Mouse (Mus musculus): ENCODE data around the gene Lsm11. TPM values are rescaled to one million over a fixed set of nuclear protein-coding genes. Genes with fewer than 3 reads are reported as not detected.

Gene Lsm11
- polyA plus RNA-seq, 1 experiment from 2014 or later, result 5.6 TPM

- no peak for ATAC-seq (ENCODE audit: insufficient number of reproducible peaks, low FRiP score, low TSS enrichment, low read depth)
- H3K4me1 ChIP-seq, result 0 out of 2 replicates have a peak, but pooled peaks cover 2% of the 10 kb centered on the region
- H3K9me3 ChIP-seq, result no peaks in the 10 kb centered on the region
- H3K36me3 ChIP-seq, result no peaks in the 10 kb centered on the region
- no peaks in the 10 kb centered on the region for H3K27me3 ChIP-seq
- H3K4me3 ChIP-seq, result no peak overlapping the region
- H3K4me2 ChIP-seq, result no peak overlapping the region
- WGBS, result 72% methylated on average over 3 of the region's 3 CpGs
- H3K9ac ChIP-seq, result no peak overlapping the region
- H3K27ac ChIP-seq, result no peak overlapping the region
Measured at GRCm38 (mm10) chr11:45959598-45959997, 14.9 kb upstream of the Lsm11 start.

- ATAC-seq (ENCODE audit: insufficient number of reproducible peaks, low FRiP score, low TSS enrichment, low read depth), result peak; percentile 95
- H3K4me2 ChIP-seq, result peak within 1 kb of the TSS; percentile 50
- H3K36me3 ChIP-seq, result peaks cover 24% of the 10 kb centered on the region
- H3K9me3 ChIP-seq, result no peaks in the 10 kb centered on the region
- under 1% methylated on average over 32 of the region's 32 CpGs for WGBS
- peak within 1 kb of the TSS; percentile 60 for H3K4me3 ChIP-seq
- peak within 1 kb of the TSS; percentile 79 for H3K27ac ChIP-seq
- peak within 1 kb of the TSS; percentile 31; the same call in 1 of the 2 replicates for H3K9ac ChIP-seq
- H3K27me3 ChIP-seq, result no peaks in the 10 kb centered on the region
- 0 out of 2 replicates have a peak, but pooled peaks cover 2% of the 10 kb centered on the region for H3K4me1 ChIP-seq
Measured at GRCm38 (mm10) chr11:45955127-45955627, 10.4 kb upstream of the Lsm11 start, which contains the start of gene Thg1l. Thg1l (minus strand) TSS chr11:45955494.

GRCm38 (mm10) chr11:45947491-45947890 lies 2.8 kb upstream of the Lsm11 start:
- Histone ChIP-seq H3K4me2 (no peak overlapping the region), H3K9me3 (no peaks in the 10 kb centered on the region), H3K4me1 (peaks cover 15% of the 10 kb centered on the region), H3K9ac (no peak overlapping the region), H3K27me3 (no peaks in the 10 kb centered on the region), H3K27ac (no peak overlapping the region), H3K36me3 (peaks cover 35% of the 10 kb centered on the region), H3K4me3 (no peak overlapping the region)
- WGBS, result 84% methylated on average over 2 of the region's 2 CpGs
- ATAC-seq (ENCODE audit: insufficient number of reproducible peaks, low FRiP score, low TSS enrichment, low read depth), result no peak

GRCm38 (mm10) chr11:45946796-45947195 lies 2.1 kb upstream of the Lsm11 start:
- ATAC-seq (ENCODE audit: insufficient number of reproducible peaks, low FRiP score, low TSS enrichment, low read depth), result no peak
- peaks cover 15% of the 10 kb centered on the region for H3K4me1 ChIP-seq
- no peak overlapping the region for H3K9ac ChIP-seq
- 68% methylated on average over 4 of the region's 4 CpGs for WGBS
- peaks cover 29% of the 10 kb centered on the region for H3K36me3 ChIP-seq
- H3K4me3 ChIP-seq, result no peak overlapping the region
- H3K4me2 ChIP-seq, result no peak overlapping the region
- H3K27ac ChIP-seq, result no peak overlapping the region
- no peaks in the 10 kb centered on the region for H3K27me3 ChIP-seq
- no peaks in the 10 kb centered on the region for H3K9me3 ChIP-seq

- Histone ChIP-seq H3K9ac (peak overlapping the region; percentile 75), H3K4me2 (peak overlapping the region; percentile 84), H3K4me3 (peak overlapping the region; percentile 93), H3K27ac (peak overlapping the region; percentile 50), H3K9me3 (no peaks in the 10 kb centered on the region), H3K27me3 (no peaks in the 10 kb centered on the region), H3K4me1 (peaks cover 15% of the 10 kb centered on the region), H3K36me3 (peaks cover 6% of the 10 kb centered on the region)
- no peak for ATAC-seq (ENCODE audit: insufficient number of reproducible peaks, low FRiP score, low TSS enrichment, low read depth)
- WGBS, result under 1% methylated on average over 49 of the region's 49 CpGs
Measured at GRCm38 (mm10) chr11:45943891-45944642, 668 bp downstream of the Lsm11 start.

GRCm38 (mm10) chr11:45943108-45943705 lies 1.5 kb downstream of the Lsm11 start:
- ATAC-seq (ENCODE audit: insufficient number of reproducible peaks, low FRiP score, low TSS enrichment, low read depth), result no peak
- 38% methylated on average over 7 of the region's 7 CpGs for WGBS
- Histone ChIP-seq H3K9ac (no peak overlapping the region), H3K27ac (no peak overlapping the region), H3K27me3 (no peaks in the 10 kb centered on the region), H3K4me2 (peak overlapping the region; percentile 84), H3K4me1 (peaks cover 15% of the 10 kb centered on the region), H3K9me3 (no peaks in the 10 kb centered on the region), H3K4me3 (peak overlapping the region; percentile 93), H3K36me3 (no peaks in the 10 kb centered on the region; the same call in 1 of the 2 replicates)

GRCm38 (mm10) chr11:45942281-45942680 lies 2.5 kb downstream of the Lsm11 start:
- no peak for ATAC-seq (ENCODE audit: insufficient number of reproducible peaks, low FRiP score, low TSS enrichment, low read depth)
- H3K4me3 ChIP-seq, result no peak overlapping the region
- no peaks in the 10 kb centered on the region for H3K9me3 ChIP-seq
- H3K27ac ChIP-seq, result no peak overlapping the region
- WGBS, result 91% methylated on average over 7 of the region's 7 CpGs
- H3K4me1 ChIP-seq, result peaks cover 15% of the 10 kb centered on the region
- peaks cover 3% of the 10 kb centered on the region; the same call in 1 of the 2 replicates for H3K36me3 ChIP-seq
- no peak overlapping the region for H3K4me2 ChIP-seq
- H3K9ac ChIP-seq, result no peak overlapping the region
- no peaks in the 10 kb centered on the region for H3K27me3 ChIP-seq

- no peak for ATAC-seq (ENCODE audit: insufficient number of reproducible peaks, low FRiP score, low TSS enrichment, low read depth)
- Histone ChIP-seq H3K4me1 (peaks cover 11% of the 10 kb centered on the region), H3K36me3 (peaks cover 34% of the 10 kb centered on the region)
Measured at GRCm38 (mm10) chr11:45938917-45939316, 5.8 kb downstream of the Lsm11 start.

GRCm38 (mm10) chr11:45937478-45937877 lies 7.3 kb downstream of the Lsm11 start:
- no peak for ATAC-seq (ENCODE audit: insufficient number of reproducible peaks, low FRiP score, low TSS enrichment, low read depth)
- H3K4me3 ChIP-seq, result no peak overlapping the region
- H3K9me3 ChIP-seq, result no peaks in the 10 kb centered on the region
- H3K27ac ChIP-seq, result no peak overlapping the region
- no peaks in the 10 kb centered on the region for H3K4me1 ChIP-seq
- H3K4me2 ChIP-seq, result no peak overlapping the region
- 93% methylated on average over 8 of the region's 8 CpGs for WGBS
- no peaks in the 10 kb centered on the region for H3K27me3 ChIP-seq
- H3K36me3 ChIP-seq, result peaks cover 46% of the 10 kb centered on the region
- H3K9ac ChIP-seq, result no peak overlapping the region

More at GRCm38 (mm10) chr11:45938917-45939316, 5.8 kb downstream of the Lsm11 start:
- no peak overlapping the region for H3K4me2 ChIP-seq
- H3K9ac ChIP-seq, result no peak overlapping the region
- H3K27me3 ChIP-seq, result no peaks in the 10 kb centered on the region
- H3K27ac ChIP-seq, result no peak overlapping the region
- WGBS, result 88% methylated on average over 8 of the region's 8 CpGs
- no peaks in the 10 kb centered on the region for H3K9me3 ChIP-seq
- no peak overlapping the region for H3K4me3 ChIP-seq

- no peak for ATAC-seq (ENCODE audit: insufficient number of reproducible peaks, low FRiP score, low TSS enrichment, low read depth)
Measured at GRCm38 (mm10) chr11:45932771-45933170, 12.0 kb downstream of the Lsm11 start.

GRCm38 (mm10) chr11:45929541-45929940 lies 15.2 kb downstream of the Lsm11 start:
- Histone ChIP-seq H3K9ac (no peak overlapping the region), H3K27ac (no peak overlapping the region), H3K4me1 (no peaks in the 10 kb centered on the region), H3K9me3 (no peaks in the 10 kb centered on the region), H3K4me3 (no peak overlapping the region), H3K36me3 (peaks cover 37% of the 10 kb centered on the region), H3K27me3 (no peaks in the 10 kb centered on the region), H3K4me2 (no peak overlapping the region)
- 86% methylated on average over 10 of the region's 10 CpGs for WGBS
- no peak for ATAC-seq (ENCODE audit: insufficient number of reproducible peaks, low FRiP score, low TSS enrichment, low read depth)

More at GRCm38 (mm10) chr11:45932771-45933170, 12.0 kb downstream of the Lsm11 start:
- Histone ChIP-seq H3K9me3 (no peaks in the 10 kb centered on the region), H3K4me1 (no peaks in the 10 kb centered on the region), H3K4me2 (no peak overlapping the region), H3K27me3 (no peaks in the 10 kb centered on the region), H3K4me3 (no peak overlapping the region), H3K27ac (no peak overlapping the region), H3K36me3 (peaks cover 65% of the 10 kb centered on the region), H3K9ac (no peak overlapping the region)
- 91% methylated on average over 10 of the region's 10 CpGs for WGBS

GRCm38 (mm10) chr11:45927456-45927855 lies 17.3 kb downstream of the Lsm11 start:
- Histone ChIP-seq H3K9me3 (no peaks in the 10 kb centered on the region), H3K9ac (no peak overlapping the region), H3K36me3 (peaks cover 18% of the 10 kb centered on the region; the same call in 1 of the 2 replicates), H3K27ac (no peak overlapping the region), H3K27me3 (no peaks in the 10 kb centered on the region), H3K4me3 (no peak overlapping the region), H3K4me2 (no peak overlapping the region), H3K4me1 (no peaks in the 10 kb centered on the region)
- no peak for ATAC-seq (ENCODE audit: insufficient number of reproducible peaks, low FRiP score, low TSS enrichment, low read depth)
- 56% methylated on average over 5 of the region's 5 CpGs for WGBS
